Mouse (Mus musculus): Measurements from ENCODE around the gene Tmem238.
"Not testable (repeated sequence)": the region's sequence is repeated elsewhere in the genome, so short reads cannot be mapped to it uniquely, and the experiment has no call there.

The Tmem238 gene

DNA sequence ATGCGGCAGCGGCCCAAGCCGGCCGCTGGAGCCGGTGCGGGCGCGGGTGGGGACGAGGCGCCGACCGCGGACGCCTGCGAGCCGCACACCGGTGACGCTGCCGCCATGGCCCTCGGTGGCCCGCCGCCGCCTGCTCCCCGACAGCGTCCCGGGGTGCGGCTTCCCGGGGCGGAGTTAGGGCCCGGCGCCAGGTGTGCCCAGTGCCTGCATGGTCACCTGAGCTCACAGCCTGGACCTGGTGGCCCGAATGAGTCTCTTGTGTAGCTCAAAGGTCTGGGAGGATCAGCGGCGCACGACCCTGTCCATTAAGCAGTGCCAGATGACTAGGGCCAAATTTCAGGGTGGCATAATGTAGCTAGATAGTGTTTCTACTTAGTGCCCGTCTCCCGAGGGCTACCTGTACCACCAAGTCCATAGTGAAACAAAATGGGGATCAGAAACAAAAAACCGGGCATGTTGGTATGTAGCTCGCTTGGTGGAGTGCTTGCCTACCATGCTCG is at the start of gene Tmem238:
TSS of gene Tmem238 (minus strand) at position 221 of the 500 bp plus-strand sequence.
- DNase-seq = peak; percentile 81

GRCm38 (mm10) chr7:4837639-4838038 is 48.2 kb upstream of the Tmem238 start:
- no peak for DNase-seq

DNA sequence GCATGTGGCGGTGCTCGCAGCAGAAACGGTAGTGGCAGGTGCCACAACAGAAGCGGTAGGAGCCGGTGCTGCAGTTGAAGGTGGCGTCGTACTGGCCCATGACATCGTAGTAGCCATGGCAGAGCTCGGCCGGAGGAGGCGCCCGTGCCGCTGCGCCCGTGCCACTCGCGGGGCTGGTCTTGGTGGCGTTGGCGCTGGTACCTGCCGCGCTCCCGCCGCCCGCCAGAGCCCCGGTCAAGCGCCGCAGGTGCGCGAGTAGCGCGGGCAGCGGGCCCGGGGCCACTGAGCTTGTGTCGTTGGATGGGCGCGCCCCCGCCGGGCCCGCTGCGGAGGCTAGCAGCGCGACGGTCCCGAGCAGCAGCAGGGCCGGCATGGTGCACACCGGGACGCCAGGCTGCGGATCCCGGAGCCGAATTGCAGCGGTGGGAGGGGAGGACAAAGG is 46.9 kb upstream of the Tmem238 start:
- DNase-seq = peak; percentile 80

DNA sequence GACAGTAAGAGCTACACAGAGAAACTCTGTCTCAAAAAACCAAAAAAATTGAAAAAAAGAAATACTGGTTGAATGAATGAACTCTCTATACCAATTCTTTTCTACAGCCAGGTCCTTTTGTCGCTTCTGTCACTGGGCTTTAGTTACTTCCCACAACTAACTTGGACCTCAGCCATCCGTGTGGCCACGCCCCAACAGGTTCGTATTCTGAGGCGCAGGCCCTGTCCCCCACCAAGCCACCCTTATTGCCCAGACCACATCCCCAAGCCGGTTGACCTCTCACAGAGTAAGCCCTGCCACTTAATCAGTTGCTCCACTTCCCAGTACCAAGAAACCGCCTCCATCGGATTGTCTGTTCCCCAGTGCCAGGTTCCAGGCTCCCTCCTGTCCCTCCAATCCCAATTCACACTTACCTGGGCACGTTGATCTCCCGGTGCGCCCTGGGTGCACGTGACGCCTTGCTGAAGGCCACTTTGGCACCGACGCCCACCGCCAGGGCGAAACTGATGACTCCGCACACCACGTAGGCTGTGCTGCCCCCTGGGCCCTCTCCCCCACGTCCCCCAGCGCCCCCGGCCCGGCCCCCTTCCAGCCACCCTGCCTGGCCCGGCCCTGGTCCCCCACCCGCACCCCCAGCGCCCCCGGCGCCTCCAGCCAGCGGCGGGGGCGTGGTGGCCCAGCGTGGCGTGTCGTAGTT is 46.3 kb upstream of the Tmem238 start:
- DNase-seq = peak; percentile 46

DNA sequence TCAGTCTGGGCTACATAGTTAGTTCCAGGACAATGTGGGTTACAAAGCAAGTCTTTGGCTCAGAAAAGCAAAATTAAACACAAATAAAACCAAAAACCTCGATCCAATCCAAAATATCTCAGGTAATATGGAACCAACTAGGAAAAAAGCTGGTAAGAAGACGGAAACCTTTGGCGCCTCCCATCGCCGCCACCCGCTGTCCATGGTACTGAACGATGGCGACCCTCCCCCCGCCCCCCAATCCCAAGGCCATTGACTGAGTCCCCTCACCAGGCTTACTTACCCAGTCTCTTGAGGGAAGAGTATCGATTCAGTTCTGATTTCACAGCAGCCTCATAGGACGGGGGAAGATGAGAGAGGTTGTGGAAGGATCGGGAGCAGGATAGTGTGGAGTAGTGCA is 41.0 kb upstream of the Tmem238 start:
- no peak for DNase-seq

DNA sequence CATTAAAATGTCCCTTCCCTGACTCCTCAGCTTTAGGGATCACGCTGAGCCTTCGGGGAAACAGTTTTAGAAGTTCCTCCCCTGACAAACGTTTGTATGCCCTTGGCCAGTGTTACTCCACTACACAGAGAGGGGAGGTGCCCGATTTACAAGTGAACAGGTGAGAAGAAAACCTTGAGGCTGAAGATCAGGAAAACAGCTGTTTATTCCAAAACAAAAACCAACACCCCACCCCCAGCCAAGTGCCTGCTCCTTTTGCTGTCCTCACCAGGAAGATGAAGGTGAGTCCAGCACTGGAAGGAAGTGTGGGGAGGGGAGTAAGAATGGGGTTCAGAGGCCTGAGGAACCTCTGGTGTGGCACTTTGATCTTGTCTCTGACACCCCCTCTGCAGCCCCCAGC is 35.9 kb upstream of the Tmem238 start:
- DNase-seq = no peak

GRCm38 (mm10) chr7:4822162-4822907 is 32.9 kb upstream of the Tmem238 start:
- peak; percentile 37 for DNase-seq

DNA sequence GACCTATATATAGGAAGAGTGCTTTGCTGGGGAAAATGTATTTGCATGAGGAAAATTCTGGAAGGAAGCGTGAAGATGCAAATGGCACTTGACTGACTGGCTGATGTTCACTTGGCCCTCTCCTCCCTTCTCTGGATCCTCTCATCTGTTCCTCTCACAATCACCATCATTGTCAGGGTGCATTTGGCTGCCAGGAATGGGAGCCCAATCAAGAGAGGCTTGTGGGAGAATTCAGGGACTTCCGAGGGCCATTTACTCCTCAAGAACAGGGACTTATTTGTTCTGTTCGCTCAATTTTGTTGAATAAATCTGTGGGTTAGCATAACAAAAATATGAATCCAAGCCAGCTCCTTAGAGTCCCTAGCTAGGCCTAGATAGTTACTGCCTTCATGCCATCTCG is 32.2 kb upstream of the Tmem238 start:
- DNase-seq = no peak

DNA sequence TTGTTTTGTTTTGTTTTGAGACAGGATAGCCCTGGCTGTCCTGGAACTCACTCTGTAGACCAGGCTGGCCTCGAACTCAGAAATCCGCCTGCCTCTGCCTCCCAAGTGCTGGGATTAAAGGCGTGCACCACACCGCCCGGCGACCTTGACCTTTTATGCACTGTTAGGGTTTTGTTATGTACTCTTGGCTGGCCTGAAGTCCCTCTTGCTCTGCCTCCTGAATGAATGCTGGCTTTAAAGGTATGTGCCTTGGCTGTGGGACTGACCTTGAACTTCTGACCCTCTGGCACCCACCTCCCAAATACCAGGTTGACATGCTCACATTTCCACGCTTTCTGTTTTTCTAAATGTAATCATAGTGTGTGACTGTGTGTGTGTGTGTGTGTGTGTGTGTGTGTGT is 31.5 kb upstream of the Tmem238 start:
- DNase-seq = not testable (repeated sequence)

GRCm38 (mm10) chr7:4816559-4816958 is 27.1 kb upstream of the Tmem238 start:
- DNase-seq = no peak

DNA sequence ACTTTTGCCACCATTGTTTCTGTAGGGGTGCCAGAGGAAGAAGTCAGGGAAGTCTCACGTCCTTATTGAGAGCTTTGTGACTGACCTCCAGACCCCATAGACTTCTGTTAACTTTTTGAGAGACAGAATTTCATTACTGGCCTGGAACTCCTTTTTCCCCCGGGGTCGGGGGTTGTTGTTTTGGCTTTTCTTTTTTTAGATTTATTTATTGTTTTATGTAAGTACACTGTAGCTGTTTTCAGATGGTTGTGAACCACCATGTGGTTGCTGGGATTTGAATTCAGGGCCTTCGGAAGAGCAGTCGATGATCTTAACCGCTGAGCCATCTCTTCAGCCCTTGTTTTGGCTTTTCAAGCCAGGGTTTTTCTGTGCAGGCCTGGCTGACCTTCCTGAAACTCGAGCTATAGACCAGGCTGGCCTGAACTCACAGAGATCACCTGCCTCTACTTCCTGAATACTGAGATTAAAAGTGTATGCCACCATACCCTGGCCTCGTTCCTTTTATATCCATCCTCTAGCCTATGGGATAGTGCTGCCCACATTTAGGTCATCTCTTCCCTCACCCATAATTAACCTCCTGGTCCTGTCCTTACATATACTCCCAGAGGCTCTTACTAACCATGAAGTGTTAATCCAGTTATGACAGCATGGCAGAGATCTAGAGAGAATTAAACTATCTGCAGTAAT is 23.8 kb upstream of the Tmem238 start:
- DNase-seq = no peak

DNA sequence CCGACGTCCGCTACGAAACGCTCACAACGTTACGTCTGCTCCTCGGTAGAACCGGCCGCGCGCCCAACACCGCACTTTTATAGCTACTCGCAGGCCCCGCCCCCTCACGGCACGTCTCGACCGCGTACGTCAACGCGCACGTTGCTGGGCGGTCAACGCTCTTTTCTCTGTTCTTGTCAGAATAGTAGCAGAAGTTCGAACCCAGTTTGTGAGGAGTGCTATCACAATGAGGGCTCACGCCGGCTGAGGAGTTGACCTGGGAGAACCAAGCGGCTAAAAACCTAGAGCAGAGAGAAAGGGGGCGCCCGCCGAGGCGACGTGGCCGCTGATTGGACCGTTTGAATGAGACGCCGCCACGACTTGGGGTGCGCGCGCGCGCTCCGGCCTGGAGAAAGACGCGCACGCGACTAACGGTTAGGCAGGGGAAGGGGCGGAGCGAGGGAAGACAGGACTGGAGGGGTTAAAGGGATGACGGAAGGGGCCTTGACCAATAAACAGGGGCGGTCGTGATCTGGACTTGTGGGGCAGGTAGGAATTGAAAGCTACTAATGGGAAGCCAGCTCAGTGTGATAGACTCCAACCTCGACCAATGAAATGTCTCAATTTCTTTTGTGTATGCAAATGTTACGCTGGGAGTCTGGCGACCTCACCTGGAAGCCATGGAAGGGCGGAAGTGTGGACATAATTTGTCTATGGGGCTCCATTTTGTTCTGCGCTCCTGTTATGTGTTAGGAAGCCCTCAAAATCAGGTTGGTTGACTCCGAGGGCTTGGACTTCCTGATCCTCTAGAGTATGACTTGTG is 23.0 kb upstream of the Tmem238 start, which contains the start of gene Ube2s:
TSS of gene Ube2s (minus strand) at position 288 of the 802 bp plus-strand sequence.
- DNase-seq = peak; percentile 99

- DNase-seq = no peak
Observed at GRCm38 (mm10) chr7:4811842-4812302, 22.4 kb upstream of the Tmem238 start.

- not testable (repeated sequence) for DNase-seq
Observed at GRCm38 (mm10) chr7:4811131-4811530, 21.7 kb upstream of the Tmem238 start.

- peak; percentile 47 for DNase-seq
Observed at GRCm38 (mm10) chr7:4806716-4807115, 17.3 kb upstream of the Tmem238 start.

DNA sequence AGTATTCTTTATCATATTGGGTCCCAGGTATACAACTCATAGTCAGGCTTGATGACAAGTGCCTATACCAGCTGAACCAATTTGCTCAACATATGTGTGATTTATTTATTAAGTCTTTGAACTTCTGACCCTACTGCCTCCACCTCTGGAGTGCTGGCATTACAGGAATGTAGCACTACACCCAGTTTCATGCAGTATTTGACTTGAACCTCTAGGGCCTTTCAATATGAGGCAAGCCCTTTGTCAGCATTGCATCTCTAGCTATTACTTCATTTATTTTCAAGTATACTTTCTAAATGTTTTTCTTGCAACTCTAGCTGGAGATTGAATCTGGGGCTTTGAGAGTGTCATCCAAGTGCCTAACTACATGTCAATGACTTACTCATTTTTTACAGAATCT is 12.8 kb upstream of the Tmem238 start:
- DNase-seq = no peak

DNA sequence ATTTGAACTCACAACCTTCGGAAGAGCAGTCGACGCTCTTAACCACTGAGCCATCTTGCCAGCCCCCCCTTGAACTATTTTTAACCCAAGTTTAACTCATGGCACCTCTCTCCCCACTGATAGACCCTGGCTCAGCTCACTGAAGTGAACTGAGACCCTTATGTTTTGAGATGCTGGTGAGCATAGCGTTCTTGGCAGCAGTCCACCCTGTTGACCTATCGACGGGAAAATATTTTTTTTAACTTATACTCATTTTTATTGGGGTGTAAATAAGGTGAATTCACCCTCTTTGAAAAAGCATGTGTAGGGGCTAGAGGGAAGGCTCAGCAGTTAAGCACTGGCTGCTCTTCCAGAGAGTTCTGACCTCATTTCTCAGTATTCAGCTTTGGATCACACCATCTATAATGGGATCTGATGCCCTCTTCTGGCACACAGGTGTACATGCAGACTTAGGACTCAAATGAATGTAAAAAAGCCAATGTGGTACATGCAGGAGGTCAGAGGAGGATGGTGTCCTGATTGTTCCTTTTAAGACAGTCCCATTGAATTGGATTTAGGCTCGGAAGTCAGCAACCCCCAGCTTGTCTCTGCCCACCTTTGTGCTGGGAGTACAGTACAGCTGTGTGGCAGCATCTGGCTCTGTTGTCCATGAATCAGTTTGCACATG is 6.4 kb upstream of the Tmem238 start:
- DNase-seq = peak; percentile 18

DNA sequence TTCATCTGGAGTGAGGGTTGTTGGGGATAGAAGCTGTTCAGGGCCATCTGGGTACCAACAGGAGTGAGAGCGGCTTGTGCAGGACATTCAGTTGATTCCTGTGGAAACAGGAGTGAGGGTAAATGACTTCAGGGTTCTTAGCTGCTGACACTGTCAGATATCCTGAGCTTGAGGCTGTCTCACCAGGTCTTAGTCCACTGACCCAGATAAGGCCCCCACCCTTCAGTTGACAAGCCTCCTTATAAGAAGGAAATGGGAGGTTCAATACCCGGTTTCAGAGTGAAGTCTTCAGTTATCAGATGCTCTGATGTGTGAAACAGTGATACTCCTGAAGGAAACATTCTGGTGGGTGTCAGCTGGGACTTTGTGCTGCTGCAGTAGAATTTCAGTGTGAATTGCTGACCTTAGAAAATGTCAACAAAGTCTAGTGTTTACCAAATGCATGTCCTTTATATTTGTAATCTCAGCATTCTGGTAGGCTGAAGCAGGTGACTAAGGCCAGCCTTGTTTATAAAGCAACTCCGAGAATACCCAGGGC is 5.2 kb upstream of the Tmem238 start:
- DNase-seq = no peak

DNA sequence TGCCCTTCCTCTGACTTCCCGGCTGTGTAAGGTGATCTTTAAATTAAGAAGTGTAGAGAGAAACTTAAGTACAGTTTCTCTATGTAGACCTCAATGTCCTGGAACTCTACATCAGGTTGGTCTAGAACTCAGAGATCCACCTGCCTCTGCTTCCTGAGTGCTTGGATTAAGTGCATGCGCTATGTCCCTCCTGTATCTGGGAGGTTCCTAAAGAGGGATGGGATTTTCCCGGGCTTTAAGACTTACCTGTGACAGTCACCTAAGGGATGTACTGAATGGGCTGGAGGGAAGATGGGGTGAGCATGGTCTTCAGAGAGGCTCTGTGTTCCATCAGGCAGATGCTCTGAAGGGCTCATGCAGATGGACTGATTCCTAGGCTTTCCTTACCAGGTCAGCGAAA is 4.2 kb upstream of the Tmem238 start:
- no peak for DNase-seq

DNA sequence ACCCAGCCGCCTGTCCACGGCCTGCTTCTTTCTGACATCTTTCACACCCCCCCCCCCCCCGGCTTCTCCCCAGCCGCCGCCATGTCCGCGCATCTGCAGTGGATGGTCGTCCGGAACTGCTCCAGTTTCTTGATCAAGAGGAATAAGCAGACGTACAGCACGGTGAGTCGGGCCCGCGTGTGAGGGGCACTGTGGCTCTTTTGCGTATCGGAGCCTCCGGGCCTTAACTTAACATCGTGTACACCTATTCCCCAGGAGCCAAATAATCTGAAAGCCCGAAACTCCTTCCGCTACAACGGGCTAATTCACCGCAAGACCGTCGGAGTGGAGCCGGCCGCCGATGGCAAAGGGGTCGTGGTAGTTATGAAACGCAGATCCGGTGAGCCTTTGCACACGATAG is 3.8 kb upstream of the Tmem238 start:
- peak; percentile 31 for DNase-seq
